Mouse (Mus musculus) B cell, adult 67 days (primary cell): ENCODE data around the gene Olfr283. TPM values are rescaled to one million over a fixed set of nuclear protein-coding genes. Genes with fewer than 3 reads are reported as not detected.

ENCODE experiments used
- total RNA-seq, 2 experiments: library from RNA; stranded (reverse); gene quantifications; 4 replicates each; pipeline ENCODE4 v1.2.4; 2023

Olfr283 gene
- not detected for total RNA-seq

DNA sequence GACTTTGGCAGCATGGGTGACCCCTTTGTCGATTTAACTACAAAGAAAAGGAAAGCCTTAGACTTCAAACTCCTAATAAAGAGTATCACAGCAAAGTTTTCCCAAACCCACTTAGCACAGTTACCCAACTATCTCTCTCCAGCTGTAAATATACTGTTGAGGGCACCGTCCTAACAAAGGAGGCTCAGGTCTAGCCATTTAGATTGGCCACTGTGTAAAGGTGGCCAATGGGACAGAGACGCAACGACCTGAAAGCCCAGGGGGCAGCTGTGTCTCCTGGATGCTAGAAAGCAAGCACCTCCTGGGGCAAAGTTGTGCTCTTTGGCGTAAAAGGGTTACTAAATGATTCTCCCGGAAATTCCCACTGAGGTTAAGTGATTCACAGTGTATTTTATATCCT, at the start of gene Olfr283:
Olfr283 (minus strand) TSS at position 101 of the 400 bp plus-strand sequence.

DNA sequence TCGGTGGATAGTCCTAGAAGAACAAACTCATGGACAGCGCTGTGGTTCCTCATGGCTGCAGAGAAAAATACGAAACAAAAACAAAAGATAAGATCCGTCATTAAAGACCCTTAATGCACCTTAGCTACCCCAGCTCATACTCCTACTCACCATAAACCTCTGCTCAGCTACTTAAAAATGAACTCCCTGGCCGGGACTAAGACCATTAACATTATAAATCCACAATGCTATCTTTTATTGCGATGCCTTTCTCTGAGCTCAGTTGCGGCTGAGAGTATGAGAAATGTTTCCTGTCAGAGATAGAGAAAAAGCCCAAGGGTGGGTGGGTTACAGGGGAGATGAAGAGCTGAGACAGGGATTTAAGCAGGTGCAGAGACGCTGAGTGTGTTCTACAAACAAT, 39.9 kb downstream of the Olfr283 start, which contains the start of gene Olfr284:
Olfr284 (minus strand) TSS at position 101 of the 400 bp plus-strand sequence.

Other genes with a start within 250 kb of the Olfr283 start
- 10 to 100 TPM; 21.2 to 27.4 TPM for gene Asb8, start 215.3 kb downstream of the Olfr283 start, total RNA-seq
- not detected for gene Ccdc184, start 213.8 kb downstream of the Olfr283 start, total RNA-seq
- gene Olfr288, start 185.4 kb downstream of the Olfr283 start, total RNA-seq: not detected
- gene Gm44579, start 160.0 kb downstream of the Olfr283 start, total RNA-seq: not detected
- not detected for gene Olfr287, start 159.9 kb downstream of the Olfr283 start, total RNA-seq
- gene Olfr286, start 146.5 kb downstream of the Olfr283 start, total RNA-seq: not detected
- not detected for gene H1fnt, start 123.7 kb downstream of the Olfr283 start, total RNA-seq
- not detected for gene Zfp641, start 84.8 kb downstream of the Olfr283 start, total RNA-seq
- not detected for gene Olfr285, start 63.6 kb downstream of the Olfr283 start, total RNA-seq
- gene Olfr284, start 40.0 kb downstream of the Olfr283 start, total RNA-seq: not detected
- not detected for gene Olfr282, start 50.3 kb upstream of the Olfr283 start, total RNA-seq
- not detected for gene Olfr281, start 71.6 kb upstream of the Olfr283 start, total RNA-seq
- gene OR5BS1P, start 89.0 kb upstream of the Olfr283 start, total RNA-seq: not detected
- gene Lalba, start 101.8 kb upstream of the Olfr283 start, total RNA-seq: under 1 TPM in 1 of 2 experiments, not detected in 1; 0.75 TPM
- not detected for gene Olfr279, start 111.5 kb upstream of the Olfr283 start, total RNA-seq
- gene Kansl2, start 153.3 kb upstream of the Olfr283 start, total RNA-seq: 10 to 100 TPM; 80.7 to 85.4 TPM
- gene Ccnt1, start 190.0 kb upstream of the Olfr283 start, total RNA-seq: 100 to 1,000 TPM; 134 to 143 TPM
- gene 4930415O20Rik, start 190.1 kb upstream of the Olfr283 start, total RNA-seq: not detected
- 1 to 10 TPM; 4.3 to 4.5 TPM for gene Adcy6, start 229.1 kb upstream of the Olfr283 start, total RNA-seq
- gene Cacnb3, start 249.9 kb upstream of the Olfr283 start, total RNA-seq: not detected